Mouse (Mus musculus): ENCODE measurements around the gene Polr2f. TPM values are rescaled to one million over a fixed set of nuclear protein-coding genes. Genes with fewer than 3 reads are reported as not detected.

Polr2f gene
- total RNA-seq (2021), result 100 to 1,000 TPM; 137 to 150 TPM
- long read RNA-seq, experiment 1, transcript Polr2f-205 (5 exons, 885 nt), result major isoform, 5 of 6 reads
- long read RNA-seq, experiment 1, partial matches to known transcripts, result 0 of 6 reads
- long read RNA-seq, experiment 1, other reads (novel, unspliced or antisense), result 0 of 6 reads
- long read RNA-seq, experiment 2, transcript Polr2f-204 (1 exons, 1,958 nt), result minor isoform, 5 of 75 reads
- long read RNA-seq, experiment 2, transcript Polr2f-205 (5 exons, 885 nt), result major isoform, 53 of 75 reads
- long read RNA-seq, experiment 2, transcript Polr2f-202 (2 exons, 509 nt), result minor isoform, 14 of 75 reads
- long read RNA-seq, experiment 2, partial matches to known transcripts, result 0 of 75 reads
- long read RNA-seq, experiment 2, other reads (novel, unspliced or antisense), result 1 of 75 reads

- DNase-seq (ENCODE audit: low spot score in 2 of 2), result peak; percentile 94 to 96
Observed at GRCm38 (mm10) chr15:79140866-79141565, at the start of gene Polr2f, which contains the start of gene 1700088E04Rik. Polr2f (plus strand) TSS chr15:79141009. 1700088E04Rik (minus strand) TSS chr15:79141253.

- no peak for DNase-seq (ENCODE audit: low spot score in 2 of 2)
Observed at GRCm38 (mm10) chr15:79092284-79092683, 48.5 kb upstream of the Polr2f start.

GRCm38 (mm10) chr15:79093083-79093839 lies 47.5 kb upstream of the Polr2f start:
- DNase-seq (ENCODE audit: low spot score in 2 of 2), result no peak

DNA sequence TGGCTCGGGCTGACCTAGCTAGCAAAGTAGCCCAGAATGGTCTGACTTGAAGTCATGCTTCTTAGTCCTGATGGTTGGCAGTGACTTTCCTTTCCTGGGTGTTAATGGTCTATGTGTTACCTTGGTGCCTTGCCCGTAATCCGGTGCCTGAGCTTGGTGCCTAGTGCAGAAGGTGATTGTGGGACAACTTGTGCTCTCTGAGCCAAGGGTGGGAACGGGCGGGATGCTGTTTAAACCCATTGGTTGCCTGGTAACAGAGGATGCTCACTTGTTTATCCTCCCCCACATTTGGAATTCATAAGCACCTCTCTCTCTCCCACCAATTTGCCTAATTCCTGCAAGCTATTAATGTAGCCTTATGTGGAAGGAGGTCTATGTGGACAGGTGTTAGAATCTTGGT lies 45.3 kb upstream of the Polr2f start:
- DNase-seq (ENCODE audit: low spot score in 2 of 2), result no peak

GRCm38 (mm10) chr15:79096556-79096955 lies 44.3 kb upstream of the Polr2f start:
- no peak for DNase-seq (ENCODE audit: low spot score in 2 of 2)

DNA sequence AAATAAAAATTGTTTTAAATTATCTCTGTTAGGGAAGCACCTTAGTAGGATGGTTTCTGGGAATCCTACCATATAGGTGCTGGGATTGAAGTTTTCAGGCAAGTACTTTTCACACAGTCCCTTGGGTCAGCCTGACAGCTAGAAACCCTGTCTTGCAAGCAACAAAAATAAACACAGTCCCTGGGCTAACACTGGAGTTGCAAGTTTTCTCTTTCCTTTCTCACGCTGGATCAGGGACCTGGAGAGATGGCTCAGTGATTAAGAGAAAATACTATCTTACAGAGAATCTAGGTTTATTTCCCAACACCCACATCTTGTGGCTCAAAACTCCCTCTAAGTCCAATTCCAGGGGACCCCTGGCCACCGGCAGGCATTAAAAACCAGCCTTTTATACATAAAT lies 43.7 kb upstream of the Polr2f start:
- DNase-seq (ENCODE audit: low spot score in 2 of 2), result no peak

- DNase-seq (ENCODE audit: low spot score in 2 of 2), result no peak
Observed at GRCm38 (mm10) chr15:79097611-79098025, 43.2 kb upstream of the Polr2f start.

GRCm38 (mm10) chr15:79098220-79098619 lies 42.6 kb upstream of the Polr2f start:
- DNase-seq (ENCODE audit: low spot score in 2 of 2), result no peak

DNA sequence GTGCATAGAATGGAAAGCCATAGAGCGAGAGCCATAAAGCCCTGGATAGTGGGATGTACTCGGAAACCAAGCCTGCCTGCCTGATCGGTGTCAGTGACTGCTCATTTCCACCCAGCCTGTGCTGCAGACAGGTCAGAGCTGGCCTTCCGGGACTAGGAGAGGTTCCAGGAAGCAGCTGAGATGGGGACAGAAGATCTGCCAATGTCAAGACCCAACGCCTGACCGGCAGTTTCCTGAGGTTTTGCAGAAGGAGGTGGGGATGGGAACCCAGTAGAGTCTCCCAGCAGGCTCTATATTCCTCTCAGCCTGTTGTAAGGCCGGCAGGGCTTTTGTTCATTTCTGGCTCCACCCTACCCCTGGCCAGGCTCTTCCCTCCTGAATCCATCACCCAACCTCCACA lies 41.9 kb upstream of the Polr2f start:
- no peak for DNase-seq (ENCODE audit: low spot score in 2 of 2)

DNA sequence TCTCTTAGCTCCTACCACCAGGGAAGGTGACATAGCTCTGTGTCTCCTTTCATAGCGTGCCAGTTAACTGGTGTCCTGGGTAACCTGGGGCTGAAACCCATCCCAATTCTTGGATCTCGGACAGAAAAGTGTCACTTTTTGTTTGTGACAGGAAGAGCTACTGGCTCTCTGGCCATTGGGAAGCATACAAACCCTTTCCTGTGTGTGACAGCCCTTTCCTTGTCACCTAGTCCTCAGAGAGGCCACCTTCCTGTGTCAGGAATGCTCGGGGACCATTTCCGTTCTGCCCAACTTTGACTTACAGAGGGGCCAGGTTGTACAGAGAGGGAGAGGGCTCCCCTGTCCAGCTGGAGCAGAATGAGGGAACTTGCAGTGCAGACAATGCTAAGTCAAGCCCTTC lies 41.4 kb upstream of the Polr2f start:
- DNase-seq (ENCODE audit: low spot score in 2 of 2), result no peak

DNA sequence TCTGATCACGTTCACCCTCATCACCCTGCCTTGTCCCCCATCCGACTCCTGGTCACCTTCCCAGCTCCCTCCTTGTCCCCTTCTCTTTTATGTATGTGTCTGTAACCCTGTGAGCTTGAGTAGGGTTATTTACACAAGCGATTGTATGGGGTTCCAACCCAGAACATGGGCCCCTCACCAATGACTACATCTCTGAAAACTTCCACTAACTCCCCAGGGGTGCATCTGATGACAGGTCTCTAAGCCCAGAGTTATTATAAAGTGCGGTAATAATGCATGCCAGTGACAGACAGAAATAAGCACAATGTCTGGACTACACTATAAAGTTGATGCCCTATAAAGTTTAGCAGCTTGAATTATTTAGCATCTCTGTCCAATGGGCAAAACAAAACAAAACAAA lies 40.4 kb upstream of the Polr2f start:
- DNase-seq (ENCODE audit: low spot score in 2 of 2), result no peak

- no peak for DNase-seq (ENCODE audit: low spot score in 2 of 2)
Observed at GRCm38 (mm10) chr15:79101531-79101930, 39.3 kb upstream of the Polr2f start.

GRCm38 (mm10) chr15:79103264-79103663 lies 37.5 kb upstream of the Polr2f start:
- DNase-seq (ENCODE audit: low spot score in 2 of 2), result no peak

- DNase-seq (ENCODE audit: low spot score in 2 of 2), result no peak
Observed at GRCm38 (mm10) chr15:79105804-79106203, 35.0 kb upstream of the Polr2f start.

- no peak for DNase-seq (ENCODE audit: low spot score in 2 of 2)
Observed at GRCm38 (mm10) chr15:79107966-79108365, 32.8 kb upstream of the Polr2f start.

- DNase-seq (ENCODE audit: low spot score in 2 of 2), result peak; percentile 82 to 87
Observed at GRCm38 (mm10) chr15:79108421-79109320, 32.1 kb upstream of the Polr2f start, which contains the start of gene Micall1. Micall1 (plus strand) TSS chr15:79108898.

DNA sequence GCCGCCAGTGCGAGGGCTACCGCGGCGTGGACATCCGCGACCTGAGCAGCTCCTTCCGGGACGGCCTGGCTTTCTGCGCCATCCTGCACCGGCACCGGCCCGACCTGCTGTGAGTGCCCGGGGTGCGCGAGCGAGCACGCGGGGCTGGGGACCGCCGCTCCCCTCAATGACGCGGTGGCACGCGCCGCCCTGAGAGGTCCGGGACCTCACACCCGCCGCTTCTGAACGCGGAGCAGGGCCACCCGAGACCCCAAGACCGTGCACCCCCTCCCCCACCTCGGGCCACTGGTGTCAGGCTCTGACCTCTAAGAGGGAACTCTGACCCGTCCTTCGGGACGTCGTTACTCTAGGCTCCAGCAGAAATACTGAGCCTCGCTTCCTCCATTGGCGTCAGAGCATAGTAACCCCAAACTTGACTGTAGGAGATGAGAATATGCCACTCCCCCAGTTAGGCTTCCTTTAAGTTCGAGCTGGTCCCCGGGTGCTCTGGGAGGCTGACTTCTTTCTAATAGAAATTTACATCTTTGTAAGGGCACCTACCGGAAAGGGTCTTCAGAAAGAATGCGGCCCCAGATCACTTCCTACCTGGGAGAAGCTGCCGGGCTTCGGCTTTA lies 31.4 kb upstream of the Polr2f start:
- DNase-seq (ENCODE audit: low spot score in 2 of 2), result no peak

DNA sequence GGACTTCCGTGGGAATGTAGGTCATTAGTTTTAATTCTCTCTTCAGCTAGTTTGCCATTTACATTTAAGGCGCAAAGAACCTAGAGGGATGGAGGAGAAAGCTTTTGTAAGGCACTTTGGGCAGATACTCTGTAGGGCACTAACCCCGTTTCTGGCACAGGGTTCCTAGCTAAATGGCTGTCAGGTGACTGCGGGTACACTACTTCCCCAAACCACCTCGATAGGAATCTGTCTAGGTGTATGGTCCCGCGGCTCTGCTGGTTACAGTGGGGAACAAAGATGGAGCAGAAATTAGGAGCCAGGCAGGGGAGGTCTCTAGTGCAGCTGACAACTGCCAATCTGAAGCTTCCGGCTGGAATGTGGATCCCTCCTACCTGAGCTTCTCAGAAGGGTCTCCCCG lies 30.8 kb upstream of the Polr2f start:
- no peak for DNase-seq (ENCODE audit: low spot score in 2 of 2)

- no peak for DNase-seq (ENCODE audit: low spot score in 2 of 2)
Observed at GRCm38 (mm10) chr15:79110528-79110927, 30.3 kb upstream of the Polr2f start.

GRCm38 (mm10) chr15:79111774-79112173 lies 29.0 kb upstream of the Polr2f start:
- DNase-seq (ENCODE audit: low spot score in 2 of 2), result no peak
